Mouse (Mus musculus) limb, embryonic 11.5 days (tissue): ENCODE results near the gene Lsm14a. TPM values are rescaled to one million over a fixed set of nuclear protein-coding genes. Genes with fewer than 3 reads are reported as not detected.

Source experiments
- ATAC-seq: fragments of 200-750 bp; cut with Nextera tagmentation; 2 replicates; pipeline ENCODE4 v1.8.0; 2017; ENCODE audit warnings: low read depth; ENCODE audit not compliant: insufficient number of reproducible peaks, low FRiP score, low TSS enrichment
- DNase-seq: peaks from one replicate; pipeline ENCODE4 v3.0.0-alpha.2; 2015; ENCODE audit warnings: low spot score
- H3K27ac ChIP-seq: fragments of 300-500 bp; sonication (generic); replicated peaks from 2 replicates; pipeline ENCODE4 v1.5.1; 2014; ENCODE audit warnings: low read depth, mild to moderate bottlenecking, low read length
- H3K27me3 ChIP-seq: fragments of 300-500 bp; sonication (generic); 2 replicates; pipeline ENCODE4 v1.6.1; 2014; ENCODE audit warnings: mild to moderate bottlenecking, low read length, mixed read lengths; ENCODE audit not compliant: control insufficient read depth, insufficient read depth
- H3K36me3 ChIP-seq: fragments of 300-500 bp; sonication (generic); 2 replicates; pipeline ENCODE4 v1.6.1; 2014; ENCODE audit warnings: mild to moderate bottlenecking, low read length, moderate library complexity, mixed read lengths; ENCODE audit not compliant: control insufficient read depth, insufficient read depth
- H3K4me1 ChIP-seq: fragments of 300-500 bp; sonication (generic); 2 replicates; pipeline ENCODE4 v1.6.1; 2014; ENCODE audit warnings: low read length, mixed read lengths; ENCODE audit not compliant: control insufficient read depth, insufficient read depth
- H3K4me2 ChIP-seq: fragments of 300-500 bp; sonication (generic); 2 replicates; pipeline ENCODE4 v1.6.1; 2014; ENCODE audit warnings: low read depth, mild to moderate bottlenecking, moderate library complexity; ENCODE audit not compliant: severe bottlenecking
- H3K4me3 ChIP-seq: fragments of 300-500 bp; sonication (generic); 2 replicates; pipeline ENCODE4 v1.5.1; 2014; ENCODE audit warnings: low read depth, low read length
- H3K9ac ChIP-seq: fragments of 300-500 bp; sonication (generic); 2 replicates; pipeline ENCODE4 v1.6.1; 2014; ENCODE audit warnings: mild to moderate bottlenecking, low read length
- H3K9me3 ChIP-seq: fragments of 300-500 bp; sonication (generic); 2 replicates; pipeline ENCODE4 v1.6.1; 2016; ENCODE audit warnings: low read length; ENCODE audit not compliant: control insufficient read depth
- whole genome bisulfite sequencing: fragments of 180-500 bp; shearing (Covaris S2); extraction: QIAGEN DNeasy Blood & Tissue Kit; methylation state at CpG from one replicate; pipeline ENCODE4 v1.1.7; 2014; 5-methylcytosine and 5-hydroxymethylcytosine counted together
- polyA plus RNA-seq: library from polyadenylated mRNA; unstranded; fragments of >200 nt; fragmentation: Nextera tagmentation; extraction: Ambion mirVana; gene quantifications from 2 replicates; pipeline ENCODE4 v1.2.1, GENCODE M21; 2014

Gene Lsm14a
- polyA plus RNA-seq, 1 experiment from 2014 or later = 70.5 TPM

- no peak overlapping the region for H3K4me2 ChIP-seq
- DNase-seq (no peak), ATAC-seq (no peak)
- no peaks in the 10 kb centered on the region for H3K36me3 ChIP-seq
- H3K4me3 ChIP-seq = no peak overlapping the region
- no peaks in the 10 kb centered on the region for H3K9me3 ChIP-seq
- no peaks in the 10 kb centered on the region for H3K27me3 ChIP-seq
- H3K9ac ChIP-seq = no peak overlapping the region
- no peaks in the 10 kb centered on the region for H3K4me1 ChIP-seq
- no peak overlapping the region for H3K27ac ChIP-seq
- WGBS = 87% methylated on average over 2 of the region's 2 CpGs
Measured at GRCm38 (mm10) chr7:34319123-34319522, 74.0 kb downstream of the Lsm14a start.

GRCm38 (mm10) chr7:34317901-34318476, 75.1 kb downstream of the Lsm14a start:
- 66% methylated on average over 7 of the region's 7 CpGs for WGBS
- no peaks in the 10 kb centered on the region for H3K4me1 ChIP-seq
- H3K4me3 ChIP-seq = no peak overlapping the region
- no peak overlapping the region; the same call in 1 of the 2 replicates for H3K9ac ChIP-seq
- H3K4me2 ChIP-seq = no peak overlapping the region
- H3K27me3 ChIP-seq = no peaks in the 10 kb centered on the region
- DNase-seq = no peak
- ATAC-seq = no peak
- no peaks in the 10 kb centered on the region for H3K36me3 ChIP-seq
- H3K9me3 ChIP-seq = no peaks in the 10 kb centered on the region
- no peak overlapping the region for H3K27ac ChIP-seq

- ATAC-seq (peak; percentile 89), DNase-seq (peak; percentile 90)
- peak within 1 kb of the TSS; percentile 74 for H3K4me2 ChIP-seq
- peak within 1 kb of the TSS; percentile 38 for H3K27ac ChIP-seq
- H3K36me3 ChIP-seq = no peaks in the 10 kb centered on the region
- H3K4me1 ChIP-seq = 0 out of 2 replicates have a peak, but pooled peaks cover 2% of the 10 kb centered on the region
- H3K9ac ChIP-seq = peak within 1 kb of the TSS; percentile 78
- H3K27me3 ChIP-seq = no peaks in the 10 kb centered on the region
- H3K9me3 ChIP-seq = no peaks in the 10 kb centered on the region
- 0% methylated on average over 36 of the region's 41 CpGs for WGBS
- H3K4me3 ChIP-seq = peak within 1 kb of the TSS; percentile 85
Measured at GRCm38 (mm10) chr7:34313443-34313875, 79.7 kb downstream of the Lsm14a start, which contains the start of gene 4931406P16Rik. TSS of gene 4931406P16Rik (minus strand) at chr7:34313551.

- peak; percentile 66 for DNase-seq
- Histone ChIP-seq H3K4me3 (peak overlapping the region; percentile 85), H3K9ac (peak overlapping the region; percentile 78), H3K27ac (peak overlapping the region; percentile 38), H3K4me1 (0 out of 2 replicates have a peak, but pooled peaks cover 2% of the 10 kb centered on the region), H3K27me3 (no peaks in the 10 kb centered on the region), H3K9me3 (no peaks in the 10 kb centered on the region), H3K36me3 (no peaks in the 10 kb centered on the region), H3K4me2 (peak overlapping the region; percentile 74)
- WGBS = under 1% methylated on average over 43 of the region's 73 CpGs
- ATAC-seq = peak; percentile 84
Measured at GRCm38 (mm10) chr7:34312786-34313442, 80.2 kb downstream of the Lsm14a start.

- H3K27ac ChIP-seq = no peak overlapping the region
Measured at GRCm38 (mm10) chr7:34309186-34309764, 83.8 kb downstream of the Lsm14a start.

GRCm38 (mm10) chr7:34308586-34308985, 84.5 kb downstream of the Lsm14a start:
- Histone ChIP-seq H3K27ac (no peak overlapping the region), H3K4me3 (no peak overlapping the region), H3K27me3 (no peaks in the 10 kb centered on the region), H3K4me1 (0 out of 2 replicates have a peak, but pooled peaks cover 2% of the 10 kb centered on the region), H3K36me3 (no peaks in the 10 kb centered on the region), H3K9me3 (no peaks in the 10 kb centered on the region), H3K9ac (no peak overlapping the region), H3K4me2 (no peak overlapping the region)
- ATAC-seq (no peak), DNase-seq (no peak)
- 57% methylated on average over 5 of the region's 5 CpGs for WGBS

More at GRCm38 (mm10) chr7:34309186-34309764, 83.8 kb downstream of the Lsm14a start:
- H3K9me3 ChIP-seq = no peaks in the 10 kb centered on the region
- H3K4me3 ChIP-seq = no peak overlapping the region
- no peak overlapping the region for H3K4me2 ChIP-seq
- no peak overlapping the region for H3K9ac ChIP-seq
- ATAC-seq (no peak), DNase-seq (no peak)
- no peaks in the 10 kb centered on the region for H3K27me3 ChIP-seq
- 78% methylated on average over 5 of the region's 5 CpGs for WGBS
- 0 out of 2 replicates have a peak, but pooled peaks cover 2% of the 10 kb centered on the region for H3K4me1 ChIP-seq
- H3K36me3 ChIP-seq = no peaks in the 10 kb centered on the region

- no peaks in the 10 kb centered on the region for H3K27me3 ChIP-seq
- ATAC-seq (no peak), DNase-seq (no peak)
- H3K4me1 ChIP-seq = no peaks in the 10 kb centered on the region
- WGBS = 81% methylated on average over 4 of the region's 4 CpGs
- no peaks in the 10 kb centered on the region for H3K36me3 ChIP-seq
- H3K4me2 ChIP-seq = no peak overlapping the region
- H3K4me3 ChIP-seq = no peak overlapping the region
- H3K27ac ChIP-seq = no peak overlapping the region
- H3K9me3 ChIP-seq = no peaks in the 10 kb centered on the region
- no peak overlapping the region for H3K9ac ChIP-seq
Measured at GRCm38 (mm10) chr7:34305454-34305853, 87.7 kb downstream of the Lsm14a start.

GRCm38 (mm10) chr7:34302651-34303050, 90.5 kb downstream of the Lsm14a start:
- 86% methylated on average over 1 of the region's 1 CpGs for WGBS
- no peaks in the 10 kb centered on the region for H3K4me1 ChIP-seq
- no peak overlapping the region for H3K27ac ChIP-seq

More at GRCm38 (mm10) chr7:34302651-34303050, 90.5 kb downstream of the Lsm14a start:
- Histone ChIP-seq H3K4me2 (no peak overlapping the region), H3K36me3 (no peaks in the 10 kb centered on the region), H3K4me3 (no peak overlapping the region), H3K9me3 (no peaks in the 10 kb centered on the region), H3K27me3 (no peaks in the 10 kb centered on the region), H3K9ac (no peak overlapping the region)
- ATAC-seq = no peak
- no peak for DNase-seq
